Mouse (Mus musculus): ENCODE measurements around the gene Cnot3. TPM values are rescaled to one million over a fixed set of nuclear protein-coding genes. Genes with fewer than 3 reads are reported as not detected.

Cnot3 gene
- polyA plus RNA-seq, 1 experiment from 2014 or later: 50.9 TPM

- WGBS: 4% methylated on average over 45 of the region's 45 CpGs
- Histone ChIP-seq H3K27ac (ENCODE audit: low read depth, low read length) (peak within 1 kb of the TSS; percentile 47; the same call in 1 of the 2 replicates), H3K4me1 (replicated peaks; ENCODE audit: control insufficient read depth, insufficient read depth, low read length) (no peaks in the 10 kb centered on the region)
Measured at GRCm38 (mm10) chr7:3665215-3666114, 20.4 kb downstream of the Cnot3 start, which contains the start of gene Leng1. TSS of gene Leng1 (minus strand) at chr7:3665840.

GRCm38 (mm10) chr7:3666921-3667391, 21.9 kb downstream of the Cnot3 start:
- Histone ChIP-seq H3K9me3 (ENCODE audit: control insufficient read depth, low read length) (no peaks in the 10 kb centered on the region), H3K36me3 (ENCODE audit: control insufficient read depth, insufficient read depth, low read length) (peaks cover 5% of the 10 kb centered on the region; the same call in 1 of the 2 replicates), H3K4me2 (replicated peaks; ENCODE audit: low read depth, low read length) (no peak overlapping the region), H3K27ac (ENCODE audit: low read depth, low read length) (no peak overlapping the region), H3K4me3 (ENCODE audit: low read depth, low read length) (no peak overlapping the region), H3K4me1 (replicated peaks; ENCODE audit: control insufficient read depth, insufficient read depth, low read length) (no peaks in the 10 kb centered on the region), H3K27me3 (ENCODE audit: control insufficient read depth, insufficient read depth, low read length) (no peaks in the 10 kb centered on the region), H3K9ac (ENCODE audit: low read depth, low read length) (no peak overlapping the region)
- 20% methylated on average over 14 of the region's 14 CpGs for WGBS
- no peak for DNase-seq (ENCODE audit: low spot score)
- no peak for ATAC-seq (ENCODE audit: low FRiP score)

More at GRCm38 (mm10) chr7:3665215-3666114, 20.4 kb downstream of the Cnot3 start, which contains the start of gene Leng1:
- Histone ChIP-seq H3K4me3 (ENCODE audit: low read depth, low read length) (peak within 1 kb of the TSS; percentile 61), H3K36me3 (ENCODE audit: control insufficient read depth, insufficient read depth, low read length) (peaks cover 5% of the 10 kb centered on the region), H3K27me3 (ENCODE audit: control insufficient read depth, insufficient read depth, low read length) (no peaks in the 10 kb centered on the region), H3K9ac (ENCODE audit: low read depth, low read length) (peak within 1 kb of the TSS; percentile 66), H3K4me2 (replicated peaks; ENCODE audit: low read depth, low read length) (peak within 1 kb of the TSS; percentile 42), H3K9me3 (ENCODE audit: control insufficient read depth, low read length) (no peaks in the 10 kb centered on the region)
- DNase-seq (ENCODE audit: low spot score) (peak; percentile 90), ATAC-seq (ENCODE audit: low FRiP score) (peak; percentile 99)

- H3K27me3 ChIP-seq (ENCODE audit: control insufficient read depth, insufficient read depth, low read length): no peaks in the 10 kb centered on the region
- no peaks in the 10 kb centered on the region for H3K4me1 ChIP-seq (replicated peaks; ENCODE audit: control insufficient read depth, insufficient read depth, low read length)
- H3K9me3 ChIP-seq (ENCODE audit: control insufficient read depth, low read length): no peaks in the 10 kb centered on the region
- no peak overlapping the region for H3K27ac ChIP-seq (ENCODE audit: low read depth, low read length)
- 70% methylated on average over 10 of the region's 10 CpGs for WGBS
- DNase-seq (ENCODE audit: low spot score) (peak; percentile 89), ATAC-seq (ENCODE audit: low FRiP score) (peak; percentile 90)
- no peak overlapping the region for H3K4me3 ChIP-seq (ENCODE audit: low read depth, low read length)
- no peaks in the 10 kb centered on the region for H3K36me3 ChIP-seq (ENCODE audit: control insufficient read depth, insufficient read depth, low read length)
- no peak overlapping the region for H3K4me2 ChIP-seq (replicated peaks; ENCODE audit: low read depth, low read length)
- no peak overlapping the region for H3K9ac ChIP-seq (ENCODE audit: low read depth, low read length)
Measured at GRCm38 (mm10) chr7:3674507-3675227, 29.6 kb downstream of the Cnot3 start.

GRCm38 (mm10) chr7:3675228-3675548, 30.1 kb downstream of the Cnot3 start:
- Histone ChIP-seq H3K4me2 (replicated peaks; ENCODE audit: low read depth, low read length) (no peak overlapping the region), H3K4me3 (ENCODE audit: low read depth, low read length) (no peak overlapping the region), H3K27me3 (ENCODE audit: control insufficient read depth, insufficient read depth, low read length) (no peaks in the 10 kb centered on the region), H3K4me1 (replicated peaks; ENCODE audit: control insufficient read depth, insufficient read depth, low read length) (no peaks in the 10 kb centered on the region), H3K9ac (ENCODE audit: low read depth, low read length) (no peak overlapping the region), H3K27ac (ENCODE audit: low read depth, low read length) (no peak overlapping the region), H3K36me3 (ENCODE audit: control insufficient read depth, insufficient read depth, low read length) (no peaks in the 10 kb centered on the region), H3K9me3 (ENCODE audit: control insufficient read depth, low read length) (no peaks in the 10 kb centered on the region)
- ATAC-seq (ENCODE audit: low FRiP score) (no peak), DNase-seq (ENCODE audit: low spot score) (no peak)
- WGBS: 77% methylated on average over 3 of the region's 3 CpGs

GRCm38 (mm10) chr7:3676371-3676770, 31.3 kb downstream of the Cnot3 start:
- no peak for DNase-seq (ENCODE audit: low spot score)
- WGBS: 86% methylated on average over 12 of the region's 12 CpGs
- Histone ChIP-seq H3K27ac (ENCODE audit: low read depth, low read length) (no peak overlapping the region), H3K9me3 (ENCODE audit: control insufficient read depth, low read length) (no peaks in the 10 kb centered on the region), H3K4me2 (replicated peaks; ENCODE audit: low read depth, low read length) (no peak overlapping the region), H3K4me1 (replicated peaks; ENCODE audit: control insufficient read depth, insufficient read depth, low read length) (no peaks in the 10 kb centered on the region), H3K4me3 (ENCODE audit: low read depth, low read length) (no peak overlapping the region), H3K9ac (ENCODE audit: low read depth, low read length) (no peak overlapping the region), H3K27me3 (ENCODE audit: control insufficient read depth, insufficient read depth, low read length) (no peaks in the 10 kb centered on the region), H3K36me3 (ENCODE audit: control insufficient read depth, insufficient read depth, low read length) (no peaks in the 10 kb centered on the region)
- no peak for ATAC-seq (ENCODE audit: low FRiP score)

- no peaks in the 10 kb centered on the region for H3K4me1 ChIP-seq (replicated peaks; ENCODE audit: control insufficient read depth, insufficient read depth, low read length)
- no peak for ATAC-seq (ENCODE audit: low FRiP score)
- no peaks in the 10 kb centered on the region for H3K27me3 ChIP-seq (ENCODE audit: control insufficient read depth, insufficient read depth, low read length)
Measured at GRCm38 (mm10) chr7:3677342-3677741, 32.3 kb downstream of the Cnot3 start, which contains the start of gene Tmc4. TSS of gene Tmc4 (minus strand) at chr7:3677553.

GRCm38 (mm10) chr7:3683908-3684550, 39.0 kb downstream of the Cnot3 start:
- 0 out of 2 replicates have a peak, but pooled peaks cover 3% of the 10 kb centered on the region for H3K36me3 ChIP-seq (ENCODE audit: control insufficient read depth, insufficient read depth, low read length)
- no peaks in the 10 kb centered on the region for H3K27me3 ChIP-seq (ENCODE audit: control insufficient read depth, insufficient read depth, low read length)
- H3K27ac ChIP-seq (ENCODE audit: low read depth, low read length): peak overlapping the region; percentile 45; the same call in 1 of the 2 replicates
- H3K4me3 ChIP-seq (ENCODE audit: low read depth, low read length): no peak overlapping the region
- no peak overlapping the region for H3K4me2 ChIP-seq (replicated peaks; ENCODE audit: low read depth, low read length)
- DNase-seq (ENCODE audit: low spot score) (peak; percentile 30), ATAC-seq (ENCODE audit: low FRiP score) (peak; percentile 66)
- no peak overlapping the region for H3K9ac ChIP-seq (ENCODE audit: low read depth, low read length)
- 68% methylated on average over 10 of the region's 10 CpGs for WGBS
- H3K9me3 ChIP-seq (ENCODE audit: control insufficient read depth, low read length): no peaks in the 10 kb centered on the region
- no peaks in the 10 kb centered on the region for H3K4me1 ChIP-seq (replicated peaks; ENCODE audit: control insufficient read depth, insufficient read depth, low read length)

More at GRCm38 (mm10) chr7:3677342-3677741, 32.3 kb downstream of the Cnot3 start, which contains the start of gene Tmc4:
- Histone ChIP-seq H3K27ac (ENCODE audit: low read depth, low read length) (no peak within 1 kb of the TSS), H3K36me3 (ENCODE audit: control insufficient read depth, insufficient read depth, low read length) (0 out of 2 replicates have a peak, but pooled peaks cover 3% of the 10 kb centered on the region), H3K4me3 (ENCODE audit: low read depth, low read length) (no peak within 1 kb of the TSS), H3K9ac (ENCODE audit: low read depth, low read length) (no peak within 1 kb of the TSS), H3K4me2 (replicated peaks; ENCODE audit: low read depth, low read length) (no peak within 1 kb of the TSS), H3K9me3 (ENCODE audit: control insufficient read depth, low read length) (no peaks in the 10 kb centered on the region)
- WGBS: 46% methylated on average over 9 of the region's 9 CpGs
- DNase-seq (ENCODE audit: low spot score): no peak

GRCm38 (mm10) chr7:3684698-3685097, 39.6 kb downstream of the Cnot3 start:
- H3K4me2 ChIP-seq (replicated peaks; ENCODE audit: low read depth, low read length): no peak overlapping the region; the same call in 1 of the 2 replicates

More at GRCm38 (mm10) chr7:3684698-3685097, 39.6 kb downstream of the Cnot3 start:
- H3K27ac ChIP-seq (ENCODE audit: low read depth, low read length): peak overlapping the region; percentile 13; the same call in 1 of the 2 replicates
- 77% methylated on average over 8 of the region's 8 CpGs for WGBS
- no peaks in the 10 kb centered on the region for H3K27me3 ChIP-seq (ENCODE audit: control insufficient read depth, insufficient read depth, low read length)
- ATAC-seq (ENCODE audit: low FRiP score) (peak; percentile 18; the same call in 1 of the 2 replicates), DNase-seq (ENCODE audit: low spot score) (no peak)
- no peak overlapping the region for H3K4me3 ChIP-seq (ENCODE audit: low read depth, low read length)
- no peaks in the 10 kb centered on the region for H3K9me3 ChIP-seq (ENCODE audit: control insufficient read depth, low read length)
- no peaks in the 10 kb centered on the region for H3K4me1 ChIP-seq (replicated peaks; ENCODE audit: control insufficient read depth, insufficient read depth, low read length)
- 0 out of 2 replicates have a peak, but pooled peaks cover 3% of the 10 kb centered on the region for H3K36me3 ChIP-seq (ENCODE audit: control insufficient read depth, insufficient read depth, low read length)
- no peak overlapping the region for H3K9ac ChIP-seq (ENCODE audit: low read depth, low read length)
